Mouse (Mus musculus) adrenal gland, postnatal 36 days (tissue): ENCODE results near the gene Rims1. TPM values are rescaled to one million over a fixed set of nuclear protein-coding genes. Genes with fewer than 3 reads are reported as not detected.

Source experiments
- DNase-seq, 2 experiments: peaks; one replicate each; pipeline ENCODE4 v3.0.0; 2021; ENCODE audit warnings: mixed read lengths in 1 of 2
- total RNA-seq, 2 experiments: library from RNA; stranded (reverse); gene quantifications; 2 replicates each; pipeline ENCODE4 v1.2.3; 2021

The Rims1 gene
- total RNA-seq, 2 experiments from 2014 or later, result 0.23 to 0.46 TPM

GRCm38 (mm10) chr1:22353687-22354086, 452.1 kb downstream of the Rims1 start:
- no peak for DNase-seq

GRCm38 (mm10) chr1:22338914-22339313, 466.9 kb downstream of the Rims1 start:
- DNase-seq, result no peak

- DNase-seq, result no peak
Measured at GRCm38 (mm10) chr1:22320941-22321676, 484.7 kb downstream of the Rims1 start.

- no peak for DNase-seq
Measured at GRCm38 (mm10) chr1:22315537-22315936, 490.3 kb downstream of the Rims1 start.

GRCm38 (mm10) chr1:22311471-22311870, 494.3 kb downstream of the Rims1 start:
- DNase-seq, result no peak

GRCm38 (mm10) chr1:22306519-22306918, 499.3 kb downstream of the Rims1 start:
- DNase-seq, result no peak

- no peak for DNase-seq
Measured at GRCm38 (mm10) chr1:22305932-22306331, 499.9 kb downstream of the Rims1 start.

GRCm38 (mm10) chr1:22293953-22294352, 511.8 kb downstream of the Rims1 start:
- DNase-seq, result no peak

GRCm38 (mm10) chr1:22293310-22293709, 512.5 kb downstream of the Rims1 start:
- DNase-seq, result no peak

GRCm38 (mm10) chr1:22286807-22287206, 519.0 kb downstream of the Rims1 start:
- DNase-seq, result no peak

- no peak for DNase-seq
Measured at GRCm38 (mm10) chr1:22279954-22280353, 525.8 kb downstream of the Rims1 start.

- DNase-seq, result no peak
Measured at GRCm38 (mm10) chr1:22274081-22274480, 531.7 kb downstream of the Rims1 start.

GRCm38 (mm10) chr1:22270131-22270530, 535.7 kb downstream of the Rims1 start:
- DNase-seq, result no peak

- peak; percentile 59 to 65 for DNase-seq
Measured at GRCm38 (mm10) chr1:22268581-22269359, 537.0 kb downstream of the Rims1 start.

GRCm38 (mm10) chr1:22266491-22266890, 539.3 kb downstream of the Rims1 start:
- DNase-seq, result no peak

- DNase-seq, result no peak
Measured at GRCm38 (mm10) chr1:22265528-22265927, 540.3 kb downstream of the Rims1 start.

- DNase-seq, result no peak
Measured at GRCm38 (mm10) chr1:22262169-22262950, 543.4 kb downstream of the Rims1 start.

GRCm38 (mm10) chr1:22261702-22262101, 544.1 kb downstream of the Rims1 start:
- DNase-seq, result no peak

GRCm38 (mm10) chr1:22260291-22260690, 545.5 kb downstream of the Rims1 start:
- no peak for DNase-seq

GRCm38 (mm10) chr1:22258356-22258755, 547.4 kb downstream of the Rims1 start:
- no peak for DNase-seq

- no peak for DNase-seq
Measured at GRCm38 (mm10) chr1:22254278-22254677, 551.5 kb downstream of the Rims1 start.

GRCm38 (mm10) chr1:22252873-22253272, 552.9 kb downstream of the Rims1 start:
- no peak for DNase-seq
